18 mouse cellular contexts compared by ENCODE assay signal in genomic region chr7:91382281-91382680, GRCm38 (mm10).
"Had no signal": no experiment of that assay in that cellular context is flagged by ENCODE, and none has a peak within 500 bp of the region (broad histone marks: within the 10 kb centered on the region; RNA-seq: fewer than 3 reads in every experiment).

No protein-coding gene starts in this region.

- H3K36me3 ChIP-seq: liver, embryonic 15.5 days; lung, embryonic 15.5 days; midbrain, embryonic 13.5 days; midbrain, embryonic 15.5 days; neural tube, embryonic 12.5 days had no signal

- H3K4me3 ChIP-seq: liver, embryonic 15.5 days; lung, embryonic 15.5 days; megakaryocyte, embryonic 14.5 days; midbrain, embryonic 13.5 days; midbrain, embryonic 15.5 days; neural tube, embryonic 12.5 days had no signal

- H3K27me3 ChIP-seq: liver, embryonic 15.5 days; lung, embryonic 15.5 days; megakaryocyte, embryonic 14.5 days; midbrain, embryonic 13.5 days; midbrain, embryonic 15.5 days; neural tube, embryonic 12.5 days had no signal

- ATAC-seq: liver, postnatal 0 days; midbrain, embryonic 13.5 days; midbrain, embryonic 15.5 days had no signal

- H3K4me1 ChIP-seq: liver, embryonic 15.5 days; lung, embryonic 15.5 days; megakaryocyte, embryonic 14.5 days; midbrain, embryonic 13.5 days; midbrain, embryonic 15.5 days; neural tube, embryonic 12.5 days had no signal

- DNase-seq: liver, postnatal 0 days; lung, postnatal 10 days; lung, postnatal 36 days; right cerebral cortex, adult 18-20 months; right cerebral cortex, postnatal 25 days; right cerebral cortex, postnatal 4 days; spleen, adult 18-20 months; thymus, adult 2 months; thymus, postnatal 25 days; thymus, postnatal 4 days had no signal

- H3K27ac ChIP-seq: liver, embryonic 15.5 days; lung, embryonic 15.5 days; macrophage; midbrain, embryonic 13.5 days; midbrain, embryonic 15.5 days; neural tube, embryonic 12.5 days had no signal

- H3K9ac ChIP-seq: liver, embryonic 15.5 days; liver, postnatal 0 days; lung, embryonic 15.5 days; midbrain, embryonic 13.5 days; midbrain, embryonic 15.5 days; neural tube, embryonic 12.5 days had no signal

- H3K4me2 ChIP-seq: liver, embryonic 15.5 days; lung, embryonic 15.5 days; midbrain, embryonic 11.5 days; midbrain, embryonic 13.5 days; midbrain, embryonic 15.5 days; neural tube, embryonic 12.5 days had no signal

- H3K9me3 ChIP-seq: liver, embryonic 15.5 days; lung, embryonic 15.5 days; megakaryocyte, embryonic 14.5 days; midbrain, embryonic 13.5 days; midbrain, embryonic 15.5 days; neural tube, embryonic 12.5 days had no signal
